Comparison of ENCODE assay signal across 9 mouse cellular contexts in the genomic region with DNA sequence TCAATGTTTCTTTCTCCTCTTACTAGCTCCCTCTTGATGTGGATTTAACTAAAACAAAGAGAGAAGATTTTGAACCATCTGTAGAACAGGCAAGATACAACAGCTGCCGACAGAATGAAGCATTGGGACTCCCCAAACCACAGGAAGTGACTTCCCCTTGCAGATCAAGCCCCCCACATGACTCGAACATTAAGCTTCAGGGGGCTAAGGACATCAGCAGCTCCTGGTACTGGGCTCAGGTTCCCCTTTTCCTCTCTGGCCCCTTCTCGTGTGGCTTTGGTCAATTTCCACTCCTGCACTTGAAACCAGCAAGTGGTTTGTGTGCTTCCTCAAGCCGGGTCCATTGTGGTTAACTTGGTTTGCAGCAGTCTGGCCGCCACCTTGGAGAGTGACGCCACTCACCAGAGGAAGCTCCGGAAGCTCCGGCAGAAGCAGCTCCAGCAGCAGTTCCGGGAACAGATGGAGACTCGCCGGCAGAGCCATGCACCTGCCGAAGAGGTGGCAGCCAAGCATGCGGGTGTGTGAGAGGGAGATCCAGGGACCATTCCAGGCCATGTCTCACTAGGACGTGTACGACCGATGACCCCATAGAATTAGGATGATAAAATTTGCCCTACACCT. TPM values are rescaled to one million over a fixed set of nuclear protein-coding genes. Genes with fewer than 3 reads are reported as not detected.
DNase-seq lines count a peak whose midpoint lies in the region; ATAC-seq lines count a peak whose summit lies in the region.
"Had no signal": no experiment of that assay in that cellular context is flagged by ENCODE, and none has a peak within 500 bp of the region (broad histone marks: within the 10 kb centered on the region; RNA-seq: fewer than 3 reads in every experiment).

No protein-coding gene starts in this region.

- H3K4me2 ChIP-seq in midbrain, embryonic 13.5 days (replicated peaks): no peak overlapping the region
- no peak overlapping the region for H3K4me2 ChIP-seq in hindbrain, embryonic 13.5 days
- H3K4me2 ChIP-seq: embryonic facial prominence, embryonic 13.5 days had no signal

- H3K27ac ChIP-seq in midbrain, embryonic 13.5 days: no peak overlapping the region
- no peak overlapping the region for H3K27ac ChIP-seq in hindbrain, embryonic 13.5 days
- H3K27ac ChIP-seq: embryonic facial prominence, embryonic 13.5 days had no signal

- DNase-seq in gastrocnemius, postnatal 14 days: peak; percentile 9
- DNase-seq in gastrocnemius, postnatal 10 days: no peak
- DNase-seq in CD8-positive naive resting alpha-beta T cell, adult 2 months (ENCODE audit: low read depth in 2 of 2, low spot score in 2 of 2): peak; percentile 44 to 59
- peak; percentile 53 to 56 for DNase-seq in right cerebral cortex, postnatal 10 days (ENCODE audit: low spot score in 2 of 2)
- no peak for DNase-seq in adrenal gland, postnatal 36 days

- H3K9ac ChIP-seq in midbrain, embryonic 13.5 days (replicated peaks): no peak overlapping the region
- H3K9ac ChIP-seq in hindbrain, embryonic 13.5 days: no peak overlapping the region
- H3K9ac ChIP-seq: embryonic facial prominence, embryonic 13.5 days had no signal

- WGBS in midbrain, embryonic 13.5 days: 91% methylated on average over 16 of the region's 16 CpGs
- WGBS in hindbrain, embryonic 13.5 days: 92% methylated on average over 16 of the region's 16 CpGs

- peak; percentile 94 to 95 for ATAC-seq in hematopoietic stem cell, adult 5-6 weeks (replicated peaks in 1 of 2; ENCODE audit: insufficient read depth in 1 of 2, low FRiP score in 2 of 2, low TSS enrichment in 1 of 2, low read depth in 1 of 2, poor library complexity in 2 of 2, severe bottlenecking in 2 of 2)
- ATAC-seq in midbrain, embryonic 13.5 days: no peak
- ATAC-seq in hindbrain, embryonic 13.5 days (ENCODE audit: low FRiP score): no peak

- H3K4me3 ChIP-seq in midbrain, embryonic 13.5 days (replicated peaks): no peak overlapping the region
- no peak overlapping the region for H3K4me3 ChIP-seq in hindbrain, embryonic 13.5 days
- H3K4me3 ChIP-seq: embryonic facial prominence, embryonic 13.5 days had no signal

- H3K27me3 ChIP-seq in midbrain, embryonic 13.5 days: no peaks in the 10 kb centered on the region
- H3K27me3 ChIP-seq in hindbrain, embryonic 13.5 days: no peaks in the 10 kb centered on the region
- H3K27me3 ChIP-seq: embryonic facial prominence, embryonic 13.5 days had no signal

- no peaks in the 10 kb centered on the region for H3K4me1 ChIP-seq in midbrain, embryonic 13.5 days (replicated peaks)
- H3K4me1 ChIP-seq in hindbrain, embryonic 13.5 days (replicated peaks): no peaks in the 10 kb centered on the region
- H3K4me1 ChIP-seq: embryonic facial prominence, embryonic 13.5 days had no signal

- H3K9me3 ChIP-seq in midbrain, embryonic 13.5 days: no peaks in the 10 kb centered on the region
- no peaks in the 10 kb centered on the region for H3K9me3 ChIP-seq in hindbrain, embryonic 13.5 days
- H3K9me3 ChIP-seq: embryonic facial prominence, embryonic 13.5 days had no signal

- peaks cover 86% of the 10 kb centered on the region for H3K36me3 ChIP-seq in midbrain, embryonic 13.5 days
- peaks cover 82% of the 10 kb centered on the region for H3K36me3 ChIP-seq in hindbrain, embryonic 13.5 days

- intact Hi-C loops in gastrocnemius, postnatal 14 days (cut with DNase I; ENCODE audit: low total_unique reads): no loop called here

RNA-seq across cellular contexts. Expression of gene Rad52, which starts 16.2 kb away (rescaled TPM):
- 10 to 100 TPM; 11.3 to 11.5 TPM for total RNA-seq in gastrocnemius, postnatal 14 days (2021)
- total RNA-seq in gastrocnemius, postnatal 10 days (2021): 10 to 100 TPM; 10.4 to 20.3 TPM
- 12.2 and 36.2 TPM in 2 replicates for total RNA-seq in hematopoietic stem cell, adult 5-6 weeks (2017)
- 10 to 100 TPM; 12.8 to 19.8 TPM for total RNA-seq in adrenal gland, postnatal 36 days (2021)
- 27.1 and 28.9 TPM in 2 replicates for polyA plus RNA-seq in midbrain, embryonic 13.5 days (2015; fragmentation: Nextera tagmentation; extraction: Ambion mirVana)
- 25.7 and 26.5 TPM in 2 replicates for polyA plus RNA-seq in hindbrain, embryonic 13.5 days (2015; fragmentation: Nextera tagmentation; extraction: Ambion mirVana)

Comparison
In these comparisons a context has a peak if more than half of its experiments do, and no peak if none do; other contexts are left out.
1. DNase-seq: peak in gastrocnemius, postnatal 14 days (single experiment), CD8-positive naive resting alpha-beta T cell, adult 2 months (2 of 2) and right cerebral cortex, postnatal 10 days (2 of 2); none in gastrocnemius, postnatal 10 days (single experiment) and adrenal gland, postnatal 36 days (0 of 2).
2. ATAC-seq: peak in hematopoietic stem cell, adult 5-6 weeks (2 of 2); none in midbrain, embryonic 13.5 days (single experiment) and hindbrain, embryonic 13.5 days (single experiment).